8 mouse cellular contexts compared by ENCODE assay signal in genomic region chr4:102087566-102088234, GRCm38 (mm10). TPM values are rescaled to one million over a fixed set of nuclear protein-coding genes. Genes with fewer than 3 reads are reported as not detected.
DNase-seq lines count a peak whose midpoint lies in the region; ATAC-seq lines count a peak whose summit lies in the region.

No protein-coding gene starts in this region.

- peak overlapping the region; percentile 95 for H3K4me2 ChIP-seq in midbrain, embryonic 15.5 days

- H3K36me3 ChIP-seq in midbrain, embryonic 15.5 days (replicated peaks): no peaks in the 10 kb centered on the region

- peak overlapping the region; percentile 73 for H3K4me3 ChIP-seq in midbrain, embryonic 15.5 days

- peak; percentile 12 to 59 for DNase-seq in spleen, postnatal 4 days (ENCODE audit: low spot score in 2 of 2)
- DNase-seq in spleen, postnatal 14 days (ENCODE audit: low spot score in 2 of 2): no peak
- DNase-seq in embryo, embryonic 10 days (ENCODE audit: low spot score): peak; percentile 44
- DNase-seq in heart, postnatal 4 days: peak; percentile 21
- peak; percentile 25 to 43 for DNase-seq in left cerebral cortex, postnatal 14 days (ENCODE audit: low spot score in 2 of 2)
- DNase-seq in thymus, postnatal 25 days: no peak
- no peak for DNase-seq in adipocyte (ENCODE audit: low spot score)

- H3K9me3 ChIP-seq in midbrain, embryonic 15.5 days: no peaks in the 10 kb centered on the region

- H3K27ac ChIP-seq in midbrain, embryonic 15.5 days: peak overlapping the region; percentile 69

- peaks cover 10% of the 10 kb centered on the region for H3K4me1 ChIP-seq in midbrain, embryonic 15.5 days

- H3K27me3 ChIP-seq in midbrain, embryonic 15.5 days (replicated peaks): peaks cover 13% of the 10 kb centered on the region; the same call in 1 of the 2 replicates

- intact Hi-C loops in left cerebral cortex, postnatal 14 days (cut with DNase I): loop anchor here (5.0 kb wide), 1 partner anchor 60 kb away; no protein-coding TSS in a partner anchor

- H3K9ac ChIP-seq in midbrain, embryonic 15.5 days: peak overlapping the region; percentile 68

- peak; percentile 90 for ATAC-seq in midbrain, embryonic 15.5 days (replicated peaks)

- 1% methylated on average over 64 of the region's 64 CpGs for WGBS in midbrain, embryonic 15.5 days

RNA-seq across cellular contexts. Expression of gene Pde4b, which starts 0.4 kb away (rescaled TPM):
- total RNA-seq in heart, postnatal 4 days (2021): 10 to 100 TPM; 67.2 to 72.1 TPM
- total RNA-seq in left cerebral cortex, postnatal 14 days (2021): 100 to 1,000 TPM; 101 to 102 TPM
- polyA plus RNA-seq in midbrain, embryonic 15.5 days (2015; fragmentation: Nextera tagmentation; extraction: Ambion mirVana): 50.8 and 54.9 TPM in 2 replicates

Comparison
In these comparisons a context has a peak if more than half of its experiments do, and no peak if none do; other contexts are left out.
1. DNase-seq: peak in spleen, postnatal 4 days (2 of 2), embryo, embryonic 10 days (single experiment), heart, postnatal 4 days (single experiment) and left cerebral cortex, postnatal 14 days (2 of 2); none in spleen, postnatal 14 days (0 of 2), thymus, postnatal 25 days (single experiment) and adipocyte (single experiment).